Mouse (Mus musculus) liver, adult 2 months (tissue): ENCODE measurements around the gene Ntsr1.

Experiments
- CTCF ChIP-seq: fragments of 200-500 bp; IDR thresholded peaks from 2 replicates; pipeline ENCODE4 v1.5.1; 2011; ENCODE audit warnings: low read depth, low read length, control low read depth
- POLR2A ChIP-seq: fragments of 200-500 bp; IDR thresholded peaks from 2 replicates; pipeline ENCODE4 v1.6.1; 2011; ENCODE audit warnings: low read length, control low read depth; ENCODE audit not compliant: insufficient read depth; ENCODE audit errors: extremely low read depth

- no peak for TF ChIP-seq POLR2A
- no peak for TF ChIP-seq CTCF
Measured at GRCm38 (mm10) chr2:180545046-180545445, 45.3 kb downstream of the Ntsr1 start.
